Mouse (Mus musculus): ENCODE results near the gene Gm266. TPM values are rescaled to one million over a fixed set of nuclear protein-coding genes. Genes with fewer than 3 reads are reported as not detected.

The Gm266 gene
- total RNA-seq (2023), result under 1 TPM in 1 of 2 experiments, not detected in 1; 0.31 TPM

GRCm38 (mm10) chr12:111485652-111486306, at the start of gene Gm266:
TSS of gene Gm266 (minus strand) at chr12:111485823.

GRCm38 (mm10) chr12:111442309-111443010, 43.2 kb downstream of the Gm266 start, which contains the start of gene Tnfaip2:
TSS of gene Tnfaip2 (plus strand) at chr12:111442469.

Other genes with a start within 250 kb of the Gm266 start
- under 1 TPM; 0.27 to 0.66 TPM for gene Amn, start 214.7 kb downstream of the Gm266 start, total RNA-seq (2023)
- 10 to 100 TPM; 11.5 to 18.4 TPM for gene Cdc42bpb, start 108.1 kb downstream of the Gm266 start, total RNA-seq (2023)
- not detected for gene Lbhd2, start 79.0 kb downstream of the Gm266 start, total RNA-seq (2023)
- gene Exoc3l4, start 68.8 kb downstream of the Gm266 start, total RNA-seq (2023), result under 1 TPM; 0.38 to 0.77 TPM
- 100 to 1,000 TPM; 216 to 263 TPM for gene Tnfaip2, start 43.4 kb downstream of the Gm266 start, total RNA-seq (2023)
- 100 to 1,000 TPM; 661 TPM for gene Eif5, start 52.2 kb upstream of the Gm266 start, total RNA-seq (2023)
- 10 to 100 TPM; 55.4 to 63.9 TPM for gene Mark3, start 88.7 kb upstream of the Gm266 start, total RNA-seq (2023)
- 1 to 10 TPM; 3.1 to 5.9 TPM for gene Ckb, start 186.5 kb upstream of the Gm266 start, total RNA-seq (2023)
- 1 to 10 TPM; 2.7 to 4.6 TPM for gene Trmt61a, start 192.3 kb upstream of the Gm266 start, total RNA-seq (2023)
- gene Bag5, start 227.4 kb upstream of the Gm266 start, total RNA-seq (2023), result 1 to 10 TPM; 7.9 to 9.7 TPM
- gene Apopt1, start 227.4 kb upstream of the Gm266 start, total RNA-seq (2023), result 10 to 100 TPM; 13.2 to 16.8 TPM

Measured in neutrophil, adult 59 days (primary cell).